Mouse (Mus musculus) c-Kit-positive CD71-positive TER-119-negative erythroid progenitor cells, embryonic 14.5 days (primary cell): ENCODE data around the gene Krtcap2.

Experiments used
- DNase-seq: peaks from one replicate; pipeline ENCODE4 v3.0.0-alpha.2; 2013; ENCODE audit warnings: low read depth

The Krtcap2 gene

GRCm38 (mm10) chr3:89280606-89281511 lies 35.1 kb downstream of the Krtcap2 start, which contains the start of gene Efna1:
Gene Efna1 (minus strand): TSS chr3:89281142.
- DNase-seq: no peak

GRCm38 (mm10) chr3:89281579-89282290 lies 36.0 kb downstream of the Krtcap2 start:
- peak; percentile 58 for DNase-seq

- no peak for DNase-seq
Measured at GRCm38 (mm10) chr3:89282291-89282643, 36.5 kb downstream of the Krtcap2 start.

GRCm38 (mm10) chr3:89284261-89284660 lies 38.5 kb downstream of the Krtcap2 start:
- no peak for DNase-seq

- no peak for DNase-seq
Measured at GRCm38 (mm10) chr3:89285526-89285925, 39.8 kb downstream of the Krtcap2 start.

- no peak for DNase-seq
Measured at GRCm38 (mm10) chr3:89287286-89287685, 41.5 kb downstream of the Krtcap2 start.

- DNase-seq: no peak
Measured at GRCm38 (mm10) chr3:89288503-89288928, 42.8 kb downstream of the Krtcap2 start.

GRCm38 (mm10) chr3:89291874-89292273 lies 46.1 kb downstream of the Krtcap2 start:
- no peak for DNase-seq

- no peak for DNase-seq
Measured at GRCm38 (mm10) chr3:89292303-89292702, 46.5 kb downstream of the Krtcap2 start.

GRCm38 (mm10) chr3:89293247-89293918 lies 47.6 kb downstream of the Krtcap2 start:
- DNase-seq: no peak

- no peak for DNase-seq
Measured at GRCm38 (mm10) chr3:89294195-89294594, 48.4 kb downstream of the Krtcap2 start.

GRCm38 (mm10) chr3:89295685-89296230 lies 50.0 kb downstream of the Krtcap2 start:
- DNase-seq: no peak

- DNase-seq: no peak
Measured at GRCm38 (mm10) chr3:89296761-89297396, 51.1 kb downstream of the Krtcap2 start.

GRCm38 (mm10) chr3:89298908-89299307 lies 53.1 kb downstream of the Krtcap2 start:
- no peak for DNase-seq

GRCm38 (mm10) chr3:89299499-89299898 lies 53.7 kb downstream of the Krtcap2 start:
- DNase-seq: no peak
